Mouse (Mus musculus) kidney, adult 2 months (tissue): ENCODE measurements around the gene Ctnnbl1. TPM values are rescaled to one million over a fixed set of nuclear protein-coding genes. Genes with fewer than 3 reads are reported as not detected.

ENCODE experiments used
- DNase-seq: peaks from one replicate; pipeline ENCODE4 v3.0.0; 2021
- H3K27ac ChIP-seq: fragments of 200-500 bp; 2 replicates; pipeline ENCODE4 v1.5.1; 2012; ENCODE audit warnings: low read depth, low read length, control low read depth, inconsistent platforms; ENCODE audit not compliant: insufficient read depth
- H3K27me3 ChIP-seq: fragments of 200-500 bp; replicated peaks from 2 replicates; pipeline ENCODE4 v1.6.1; 2012; ENCODE audit warnings: mild to moderate bottlenecking, moderate library complexity, low read length, inconsistent platforms; ENCODE audit not compliant: control insufficient read depth, insufficient read depth
- H3K36me3 ChIP-seq: fragments of 200-500 bp; 2 replicates; pipeline ENCODE4 v1.6.1; 2012; ENCODE audit warnings: mild to moderate bottlenecking, moderate library complexity, low read length, inconsistent platforms; ENCODE audit not compliant: control insufficient read depth, insufficient read depth
- H3K4me1 ChIP-seq: fragments of 200-500 bp; 2 replicates; pipeline ENCODE4 v1.6.1; 2011; ENCODE audit warnings: low read length; ENCODE audit not compliant: control insufficient read depth, insufficient read depth
- H3K4me3 ChIP-seq: fragments of 200-500 bp; 2 replicates; pipeline ENCODE4 v1.5.1; 2011; ENCODE audit warnings: mild to moderate bottlenecking, low read depth, low read length, control low read depth; ENCODE audit not compliant: insufficient read depth
- CTCF ChIP-seq: fragments of 200-500 bp; conservative IDR thresholded peaks from 2 replicates; pipeline ENCODE4 v1.5.1; 2011; ENCODE audit warnings: low read depth, mild to moderate bottlenecking, control low read depth, low read length, moderate library complexity, mixed read lengths; ENCODE audit not compliant: insufficient read depth, insufficient read length
- POLR2A ChIP-seq: fragments of 200-500 bp; IDR thresholded peaks from one replicate; pipeline ENCODE4 v1.6.1; 2011; ENCODE audit warnings: low read depth, low read length, control low read depth
- WGBS: fragments of 180-500 bp; shearing (Covaris S2); methylation state at CpG from one replicate; pipeline ENCODE4 v1.1.7; 2018; 5-methylcytosine and 5-hydroxymethylcytosine counted together
- polyA plus RNA-seq: library from polyadenylated mRNA; depleted of rRNA; stranded (reverse); fragments of >200 nt; gene quantifications from 2 replicates; pipeline ENCODE4 v1.2.3, GENCODE M21; 2012

Gene Ctnnbl1
- polyA plus RNA-seq, 1 experiment = 16.7 TPM

- no peaks in the 10 kb centered on the region for H3K36me3 ChIP-seq
- no peaks in the 10 kb centered on the region for H3K4me1 ChIP-seq
- TF ChIP-seq POLR2A = no peak
- TF ChIP-seq CTCF = no peak
- 91% methylated on average over 3 of the region's 3 CpGs for whole genome bisulfite sequencing
- no peak overlapping the region for H3K4me3 ChIP-seq
- no peak overlapping the region for H3K27ac ChIP-seq
- no peak for DNase-seq
- H3K27me3 ChIP-seq = no peaks in the 10 kb centered on the region
Measured at GRCm38 (mm10) chr2:157823456-157823855, 86.3 kb downstream of the Ctnnbl1 start.

DNA sequence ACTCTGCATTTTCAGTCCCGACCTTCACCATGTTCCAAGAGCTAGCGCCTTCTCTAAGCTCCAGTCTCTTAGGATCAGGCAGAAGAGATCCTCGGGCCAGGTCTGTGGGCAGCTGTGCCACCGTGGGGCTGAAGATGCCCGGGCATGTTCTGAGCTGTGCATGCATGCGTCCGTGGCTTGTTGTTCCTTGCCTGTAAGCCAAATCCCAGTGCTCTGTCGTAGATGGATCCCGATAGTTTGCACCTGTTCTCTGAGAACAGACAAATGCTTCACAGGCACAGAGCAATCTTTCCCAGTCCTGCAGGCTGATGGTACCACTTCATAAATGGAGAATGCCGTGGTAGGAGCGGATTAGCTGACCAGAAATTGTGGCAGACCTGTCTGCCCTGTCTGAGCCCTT is 87.0 kb downstream of the Ctnnbl1 start:
- no peak for DNase-seq
- WGBS = 94% methylated on average over 11 of the region's 11 CpGs
- TF ChIP-seq CTCF (no peak), POLR2A (no peak)
- Histone ChIP-seq H3K27ac (no peak overlapping the region), H3K4me1 (no peaks in the 10 kb centered on the region), H3K36me3 (no peaks in the 10 kb centered on the region), H3K4me3 (no peak overlapping the region), H3K27me3 (no peaks in the 10 kb centered on the region)

GRCm38 (mm10) chr2:157830101-157830500 is 92.9 kb downstream of the Ctnnbl1 start:
- H3K4me3 ChIP-seq = no peak overlapping the region
- whole genome bisulfite sequencing = 89% methylated on average over 6 of the region's 6 CpGs

GRCm38 (mm10) chr2:157830620-157831354 is 93.6 kb downstream of the Ctnnbl1 start:
- WGBS = 63% methylated on average over 10 of the region's 10 CpGs
- TF ChIP-seq POLR2A (no peak), CTCF (no peak)
- H3K4me1 ChIP-seq = no peaks in the 10 kb centered on the region
- no peak overlapping the region for H3K4me3 ChIP-seq
- DNase-seq = no peak
- H3K36me3 ChIP-seq = no peaks in the 10 kb centered on the region
- no peak overlapping the region for H3K27ac ChIP-seq
- H3K27me3 ChIP-seq = no peaks in the 10 kb centered on the region

More at GRCm38 (mm10) chr2:157830101-157830500, 92.9 kb downstream of the Ctnnbl1 start:
- Histone ChIP-seq H3K27ac (no peak overlapping the region), H3K27me3 (no peaks in the 10 kb centered on the region), H3K36me3 (no peaks in the 10 kb centered on the region), H3K4me1 (no peaks in the 10 kb centered on the region)
- TF ChIP-seq POLR2A = no peak
- TF ChIP-seq CTCF = no peak
- no peak for DNase-seq

DNA sequence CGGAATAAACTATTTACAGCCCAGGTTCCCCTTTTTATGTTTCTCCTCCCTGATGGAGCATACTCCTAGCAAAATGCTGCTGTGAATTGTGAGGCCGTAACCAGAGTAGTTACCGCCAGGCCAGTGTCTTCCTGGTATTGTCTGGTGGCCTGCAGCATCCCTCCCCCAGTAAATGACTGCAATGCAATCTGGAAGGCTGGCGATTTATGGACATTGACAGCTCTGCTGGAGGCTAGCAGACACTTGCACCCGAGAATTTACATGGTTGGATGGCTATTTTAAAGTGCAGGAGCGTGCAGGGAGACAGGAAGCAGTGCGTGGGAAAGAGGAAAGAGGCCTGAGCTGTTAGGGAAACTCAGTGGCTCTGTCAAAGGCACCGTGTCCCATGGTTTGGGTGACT is 99.8 kb downstream of the Ctnnbl1 start:
- peaks cover 3% of the 10 kb centered on the region for H3K36me3 ChIP-seq
- H3K27me3 ChIP-seq = no peaks in the 10 kb centered on the region
- no peak overlapping the region for H3K27ac ChIP-seq
- TF ChIP-seq POLR2A = no peak
- TF ChIP-seq CTCF = no peak
- no peaks in the 10 kb centered on the region for H3K4me1 ChIP-seq
- no peak for DNase-seq
- 47% methylated on average over 8 of the region's 8 CpGs for WGBS
- no peak overlapping the region for H3K4me3 ChIP-seq

- Histone ChIP-seq H3K4me3 (no peak overlapping the region), H3K36me3 (peaks cover 3% of the 10 kb centered on the region), H3K27ac (no peak overlapping the region), H3K27me3 (no peaks in the 10 kb centered on the region), H3K4me1 (no peaks in the 10 kb centered on the region)
- no peak for DNase-seq
- TF ChIP-seq POLR2A = no peak
- no peak for TF ChIP-seq CTCF
- WGBS = 89% methylated on average over 13 of the region's 13 CpGs
Measured at GRCm38 (mm10) chr2:157838206-157838923, 101.2 kb downstream of the Ctnnbl1 start.

DNA sequence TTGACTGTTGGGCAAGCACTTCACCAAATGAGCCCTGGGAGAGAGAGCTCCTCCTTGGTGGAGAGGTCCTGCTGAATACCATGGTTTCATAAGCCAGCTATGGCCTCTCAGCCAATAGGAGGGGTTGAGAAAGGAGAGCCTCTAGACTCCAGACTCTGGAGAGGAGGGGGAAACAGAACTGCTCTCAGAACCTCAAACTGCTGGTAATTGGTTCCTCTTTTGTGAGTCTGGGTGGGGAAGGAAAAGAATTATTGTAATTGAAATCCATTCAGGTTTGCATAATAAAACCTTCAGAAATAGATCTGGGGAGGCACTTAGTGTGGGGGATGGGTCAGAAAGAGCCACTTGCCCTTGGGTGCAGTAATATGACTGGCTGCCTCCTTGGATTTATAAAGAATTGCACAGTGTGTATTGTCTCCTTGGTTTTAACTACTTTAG is 103.5 kb downstream of the Ctnnbl1 start:
- no peaks in the 10 kb centered on the region for H3K4me1 ChIP-seq
- no peak overlapping the region for H3K4me3 ChIP-seq
- no peaks in the 10 kb centered on the region for H3K27me3 ChIP-seq
- H3K27ac ChIP-seq = no peak overlapping the region
- TF ChIP-seq POLR2A = no peak
- TF ChIP-seq CTCF = no peak
- H3K36me3 ChIP-seq = peaks cover 3% of the 10 kb centered on the region
- DNase-seq = no peak
